Mouse (Mus musculus) ZHBTc4 (cell line): ENCODE data around the gene Dnmbp.

Source experiments
- DNase-seq: peaks from one replicate; pipeline ENCODE4 v3.0.0-alpha.2; 2011; ENCODE audit warnings: low read depth, low spot score

Gene Dnmbp

DNA sequence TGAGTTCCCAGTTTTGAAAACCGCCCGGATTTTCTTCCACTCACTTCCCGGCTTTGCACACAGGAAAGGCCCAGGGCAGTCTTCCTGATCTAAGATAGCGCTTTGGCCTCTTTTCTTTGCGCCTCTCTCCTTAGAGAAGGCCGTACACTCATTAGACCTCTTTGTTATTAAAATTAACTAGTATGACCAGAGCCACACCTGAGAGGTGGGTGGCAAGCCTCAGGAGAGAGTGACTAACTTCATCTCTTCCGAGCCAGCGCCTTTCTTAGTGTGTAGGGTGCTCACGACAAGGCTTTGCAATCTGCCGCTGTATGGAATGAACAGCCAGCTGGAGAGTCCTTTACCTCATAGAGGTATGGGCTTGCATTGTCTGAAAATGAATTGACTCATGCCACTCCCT, 136.1 kb downstream of the Dnmbp start:
- DNase-seq, result peak; percentile 63

DNA sequence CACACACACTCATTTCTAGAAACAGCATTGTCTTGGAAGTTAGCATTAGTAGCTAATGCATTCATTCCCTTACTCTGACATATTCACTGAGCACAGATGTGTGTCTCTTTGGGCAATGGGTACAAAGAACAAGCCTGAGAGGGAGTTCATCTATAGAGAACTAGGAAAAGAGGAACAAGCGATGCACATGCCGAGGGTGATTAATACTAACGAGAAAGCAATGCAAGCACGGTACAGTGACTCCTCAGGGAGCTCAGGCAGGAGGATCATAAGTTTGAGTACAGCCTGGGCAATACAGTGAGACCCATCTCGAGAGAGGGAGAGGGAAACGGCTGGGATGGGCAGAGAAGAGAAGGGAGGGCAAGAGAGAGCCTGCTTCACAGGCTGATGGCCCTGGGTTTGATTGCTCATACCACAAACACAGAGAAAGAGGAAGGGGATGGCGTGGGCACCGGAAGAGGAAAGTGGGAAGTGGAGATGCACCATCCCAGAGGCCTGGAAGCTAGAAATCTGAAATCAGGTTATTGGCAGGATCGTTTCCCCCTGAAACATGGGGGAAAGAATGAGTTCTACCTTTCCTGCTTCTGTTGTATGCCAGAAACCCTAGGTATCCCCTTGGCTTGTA, 138.5 kb downstream of the Dnmbp start:
- DNase-seq, result no peak

DNA sequence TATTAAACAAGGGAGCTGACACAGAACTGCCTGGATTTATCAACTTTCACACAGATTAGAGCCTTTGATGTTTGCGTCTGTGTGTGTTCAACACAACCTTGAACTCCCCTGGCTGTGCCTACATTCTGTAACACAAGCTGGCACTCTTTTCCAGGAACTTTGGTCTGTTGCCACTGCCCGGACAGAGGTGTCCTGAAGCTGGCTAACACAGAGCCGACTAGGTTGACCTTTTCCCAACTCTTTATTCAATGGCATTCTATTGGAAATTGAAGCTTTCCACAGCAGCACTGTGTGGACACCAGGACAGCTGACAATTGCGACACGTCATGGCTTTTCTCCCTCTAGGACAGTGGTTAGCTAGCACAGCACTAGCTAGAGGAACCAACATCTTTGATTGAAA, 142.8 kb downstream of the Dnmbp start:
- no peak for DNase-seq
